Mouse (Mus musculus) midbrain, embryonic 10.5 days (tissue): ENCODE results near the gene Ttf2. TPM values are rescaled to one million over a fixed set of nuclear protein-coding genes. Genes with fewer than 3 reads are reported as not detected.
A peak's percentile ranks its signal among the peaks of the same experiment; 100 is the strongest.

Experiments
- DNase-seq: peaks from one replicate; pipeline ENCODE4 v3.0.0-alpha.2; 2017; ENCODE audit warnings: low spot score
- H3K27ac ChIP-seq: fragments of 300-500 bp; sonication (generic); replicated peaks from 2 replicates; pipeline ENCODE4 v1.5.1; 2016; ENCODE audit warnings: mild to moderate bottlenecking
- H3K27me3 ChIP-seq: fragments of 300-500 bp; sonication (generic); 2 replicates; pipeline ENCODE4 v1.6.1; 2016; ENCODE audit warnings: low read depth, mild to moderate bottlenecking; ENCODE audit not compliant: poor library complexity, severe bottlenecking
- H3K36me3 ChIP-seq: fragments of 300-500 bp; sonication (generic); 2 replicates; pipeline ENCODE4 v1.6.1; 2016; ENCODE audit warnings: mild to moderate bottlenecking, moderate library complexity
- H3K4me1 ChIP-seq: fragments of 300-500 bp; sonication (generic); 2 replicates; pipeline ENCODE4 v1.6.1; 2016
- H3K4me3 ChIP-seq: fragments of 300-500 bp; sonication (generic); 2 replicates; pipeline ENCODE4 v1.5.1; 2016; ENCODE audit warnings: mild to moderate bottlenecking, moderate library complexity
- H3K9me3 ChIP-seq: fragments of 300-500 bp; sonication (generic); replicated peaks from 2 replicates; pipeline ENCODE4 v1.6.1; 2016; ENCODE audit warnings: mild to moderate bottlenecking
- WGBS: fragments of 180-500 bp; shearing (Covaris S2); methylation state at CpG from one replicate; pipeline ENCODE4 v1.1.7; 2016; 5-methylcytosine and 5-hydroxymethylcytosine counted together
- polyA plus RNA-seq: library from polyadenylated mRNA; unstranded; fragments of >200 nt; fragmentation: Nextera tagmentation; extraction: Ambion mirVana; gene quantifications from 2 replicates; pipeline ENCODE4 v1.2.1, GENCODE M21; 2016

Gene Ttf2
- polyA plus RNA-seq, 1 experiment from 2014 or later, result 29.3 TPM

DNA sequence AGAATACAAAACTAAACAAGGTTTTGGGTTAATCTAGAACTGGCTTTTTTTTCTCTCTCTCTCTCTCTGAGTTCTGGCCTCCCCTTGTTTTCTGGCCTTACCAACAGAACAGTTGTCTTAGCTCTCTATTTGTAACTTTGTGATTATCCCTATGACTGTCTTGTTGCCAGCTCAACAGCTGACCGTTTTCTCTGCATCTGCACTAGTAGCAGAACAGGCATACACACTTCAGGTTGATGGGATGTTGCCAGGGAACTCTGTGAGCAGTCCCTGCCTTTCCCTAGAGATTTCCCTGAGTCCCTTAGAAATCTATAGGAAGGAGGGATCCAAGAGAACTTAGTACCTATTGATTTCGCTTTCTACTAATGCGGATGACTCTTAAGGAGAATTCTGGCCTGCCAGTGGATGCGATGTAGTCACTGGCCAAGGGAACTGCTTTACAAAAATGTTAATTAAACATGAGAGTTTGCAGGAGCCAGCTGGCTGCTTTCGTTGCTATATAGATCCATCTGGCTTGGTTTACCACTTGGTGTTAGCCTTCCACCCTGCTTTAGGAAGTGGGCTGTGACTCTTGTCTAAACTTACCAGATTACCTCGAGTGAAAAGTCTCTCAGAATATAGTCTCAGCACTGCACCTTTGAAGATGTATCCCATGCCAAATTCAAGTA lies 45.3 kb downstream of the Ttf2 start:
- WGBS, result 85% methylated on average over 6 of the region's 6 CpGs
- Histone ChIP-seq H3K4me3 (no peak overlapping the region), H3K27me3 (no peaks in the 10 kb centered on the region), H3K9me3 (no peaks in the 10 kb centered on the region), H3K36me3 (peaks cover 23% of the 10 kb centered on the region), H3K27ac (no peak overlapping the region), H3K4me1 (peaks cover 40% of the 10 kb centered on the region)
- no peak for DNase-seq

DNA sequence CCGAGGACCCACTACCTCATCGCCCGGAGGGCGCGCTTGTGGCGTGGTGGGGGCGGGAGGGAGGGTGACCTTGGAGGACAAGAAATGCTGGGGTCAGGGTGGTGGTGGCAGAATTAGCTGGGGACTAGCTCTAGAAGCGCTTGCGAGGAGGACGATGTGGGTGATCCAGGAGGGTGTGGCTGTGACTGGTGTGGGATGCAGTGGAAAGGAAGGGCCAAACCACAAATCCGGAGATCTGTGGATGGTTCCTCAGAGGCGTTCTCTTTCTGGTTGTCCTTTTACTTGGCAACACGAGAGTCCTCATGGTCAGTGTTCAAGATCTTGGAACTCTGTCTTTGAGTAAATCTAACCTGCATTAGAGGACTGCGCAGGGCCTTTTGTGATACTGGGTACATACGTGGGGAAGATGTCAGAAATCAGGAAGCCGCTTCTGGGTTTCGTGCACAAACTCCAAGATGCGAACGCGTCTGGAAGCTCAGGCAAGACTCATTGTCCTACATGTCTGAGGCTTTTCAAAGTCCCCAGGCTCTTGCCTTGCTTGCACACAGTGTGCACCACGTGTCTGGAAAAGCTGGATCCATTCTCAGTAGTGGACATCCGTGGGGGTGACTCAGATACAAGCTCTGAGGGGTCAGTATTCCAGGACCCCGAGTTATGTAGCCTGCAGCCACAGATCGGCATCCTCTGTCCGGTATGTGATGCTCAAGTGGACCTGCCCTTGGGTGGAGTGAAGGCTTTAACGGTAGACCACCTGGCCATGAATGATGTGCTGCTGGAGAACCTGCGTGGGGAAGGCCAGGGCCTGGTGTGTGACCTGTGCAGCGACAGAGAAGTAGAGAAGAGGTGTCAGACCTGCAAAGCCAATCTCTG lies 46.7 kb downstream of the Ttf2 start:
- Histone ChIP-seq H3K36me3 (peaks cover 9% of the 10 kb centered on the region), H3K4me3 (peak overlapping the region; percentile 70), H3K4me1 (peaks cover 40% of the 10 kb centered on the region), H3K27ac (peak overlapping the region; percentile 94), H3K27me3 (no peaks in the 10 kb centered on the region), H3K9me3 (no peaks in the 10 kb centered on the region)
- WGBS, result 41% methylated on average over 28 of the region's 28 CpGs
- no peak for DNase-seq

DNA sequence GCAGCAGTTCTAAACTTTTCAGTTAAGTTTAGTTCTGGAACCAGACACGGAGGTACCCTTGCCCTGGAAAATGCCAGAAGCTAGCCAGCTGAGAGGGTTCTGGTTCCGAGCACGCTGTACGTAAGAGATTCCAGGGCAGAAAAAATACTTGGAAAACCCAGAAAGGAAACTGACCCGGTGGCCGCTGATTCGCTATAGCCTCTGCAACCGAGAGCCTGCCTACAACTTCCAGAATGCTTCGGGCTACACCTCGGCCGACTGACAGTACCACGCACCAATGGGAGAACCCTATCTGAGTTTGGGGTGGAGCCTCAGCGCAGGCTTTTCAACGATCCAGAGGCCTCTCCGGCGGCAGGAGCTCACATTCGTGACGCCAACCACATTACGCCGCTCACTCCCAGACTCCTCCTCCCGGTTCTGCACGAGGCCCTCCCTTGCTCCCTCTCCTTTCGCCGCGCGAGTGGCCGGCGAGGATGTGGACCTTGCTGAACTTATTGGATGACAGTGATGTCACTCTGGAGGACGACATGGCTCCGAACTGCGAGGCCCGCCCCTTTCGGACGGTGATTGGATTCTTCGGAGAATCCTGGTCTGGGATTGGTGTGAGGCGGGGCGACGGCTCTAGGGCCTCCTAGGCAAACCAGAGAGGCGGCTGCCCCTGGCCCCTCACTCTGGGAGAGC lies 47.5 kb downstream of the Ttf2 start, which contains the start of gene Trim45:
Gene Trim45 (plus strand): TSS at position 378 of the 681 bp plus-strand sequence.
- Histone ChIP-seq H3K4me3 (peak within 1 kb of the TSS; percentile 70), H3K4me1 (peaks cover 39% of the 10 kb centered on the region), H3K27me3 (no peaks in the 10 kb centered on the region), H3K9me3 (no peaks in the 10 kb centered on the region), H3K36me3 (peaks cover 5% of the 10 kb centered on the region), H3K27ac (peak within 1 kb of the TSS; percentile 94)
- under 1% methylated on average over 39 of the region's 39 CpGs for WGBS
- DNase-seq, result peak; percentile 98

DNA sequence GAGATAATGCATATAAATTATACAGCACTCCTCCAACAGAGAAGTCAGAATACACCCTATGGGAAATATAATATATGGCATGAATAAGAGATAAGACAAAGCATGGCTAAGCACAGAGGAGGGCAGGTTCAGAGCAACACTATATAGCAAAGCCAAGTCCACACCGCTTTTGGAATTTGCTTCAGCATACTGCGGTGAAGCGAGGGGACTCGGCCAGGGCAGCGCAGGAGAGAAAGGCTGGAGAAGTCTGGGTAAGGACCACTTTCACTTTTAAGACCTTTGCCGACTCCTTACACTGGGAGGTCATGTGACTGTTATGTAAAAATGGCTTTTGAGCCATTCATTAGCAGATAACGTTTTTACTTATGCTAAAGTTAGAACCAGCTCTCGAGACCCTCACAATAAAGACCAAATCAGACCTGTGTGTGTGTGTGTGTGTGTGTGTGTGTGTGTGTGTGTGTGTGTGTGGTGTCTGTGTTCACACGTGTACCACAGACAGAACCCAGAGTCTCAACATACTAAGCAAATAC lies 48.8 kb downstream of the Ttf2 start:
- DNase-seq, result no peak
- H3K4me1 ChIP-seq, result peaks cover 30% of the 10 kb centered on the region
- no peak overlapping the region for H3K27ac ChIP-seq
- no peaks in the 10 kb centered on the region for H3K9me3 ChIP-seq
- 83% methylated on average over 9 of the region's 9 CpGs for WGBS
- H3K27me3 ChIP-seq, result no peaks in the 10 kb centered on the region
- no peak overlapping the region for H3K4me3 ChIP-seq
- peaks cover 5% of the 10 kb centered on the region for H3K36me3 ChIP-seq

DNA sequence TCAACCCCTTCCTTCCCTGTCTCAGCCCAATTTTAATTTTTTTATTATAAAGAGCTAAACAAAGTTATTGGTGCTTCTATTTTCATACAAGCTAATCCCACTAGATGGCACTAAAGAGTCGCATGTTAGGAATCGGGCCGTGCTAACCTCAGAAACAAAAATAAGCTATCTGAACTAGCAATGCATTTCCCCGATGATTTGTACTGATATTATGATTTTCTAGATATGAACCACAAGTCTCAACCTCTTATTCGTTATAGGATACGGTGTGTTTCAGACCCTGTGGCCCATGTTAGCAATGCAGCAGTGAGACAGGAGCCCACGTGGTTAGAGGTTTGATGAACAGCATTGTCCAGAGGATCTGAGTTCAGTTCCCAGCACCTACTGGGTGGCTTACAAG lies 52.6 kb downstream of the Ttf2 start:
- WGBS, result 28% methylated on average over 7 of the region's 7 CpGs

DNA sequence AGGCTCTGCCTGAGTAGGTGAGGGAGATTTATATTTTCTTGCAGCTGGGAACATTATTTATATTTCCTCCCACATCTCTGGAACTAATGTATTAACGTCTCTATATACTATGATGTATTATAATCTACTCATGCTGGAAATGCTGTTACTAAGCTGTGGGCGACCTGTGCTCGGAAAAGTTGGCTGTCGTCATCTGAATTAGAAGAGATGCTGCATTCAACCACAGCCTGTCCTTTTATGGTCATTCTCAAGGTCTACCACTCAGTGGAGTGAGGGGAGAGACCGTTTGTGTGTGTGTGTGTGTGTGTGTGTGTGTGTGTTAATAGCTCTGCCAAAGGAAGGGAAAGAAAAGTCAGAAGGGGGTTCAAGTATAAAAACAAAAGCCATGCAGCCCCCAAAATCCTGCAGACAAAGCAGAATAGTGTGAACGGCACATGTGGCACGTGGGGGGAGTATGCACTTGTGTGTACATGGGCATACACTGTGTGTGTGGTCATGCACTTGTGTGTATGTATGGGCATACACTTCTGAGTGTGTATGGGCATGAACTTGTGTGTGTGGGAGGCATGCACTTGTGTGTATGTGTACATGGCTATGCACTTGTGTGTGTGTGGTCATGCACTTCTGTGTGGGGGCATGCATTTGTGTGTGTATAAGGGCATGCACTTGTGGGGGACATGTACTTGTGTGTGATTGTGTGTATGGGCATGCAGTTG lies 57.8 kb downstream of the Ttf2 start:
- Histone ChIP-seq H3K4me1 (no peaks in the 10 kb centered on the region), H3K36me3 (no peaks in the 10 kb centered on the region), H3K9me3 (no peaks in the 10 kb centered on the region), H3K4me3 (no peak overlapping the region), H3K27me3 (no peaks in the 10 kb centered on the region), H3K27ac (no peak overlapping the region)
- 82% methylated on average over 7 of the region's 7 CpGs for WGBS
- no peak for DNase-seq

More for the DNA sequence above, 52.6 kb downstream of the Ttf2 start:
- no peaks in the 10 kb centered on the region for H3K36me3 ChIP-seq
- no peaks in the 10 kb centered on the region for H3K9me3 ChIP-seq
- H3K27me3 ChIP-seq, result no peaks in the 10 kb centered on the region
- H3K27ac ChIP-seq, result no peak overlapping the region
- DNase-seq, result no peak
- H3K4me3 ChIP-seq, result no peak overlapping the region
- H3K4me1 ChIP-seq, result peaks cover 4% of the 10 kb centered on the region

DNA sequence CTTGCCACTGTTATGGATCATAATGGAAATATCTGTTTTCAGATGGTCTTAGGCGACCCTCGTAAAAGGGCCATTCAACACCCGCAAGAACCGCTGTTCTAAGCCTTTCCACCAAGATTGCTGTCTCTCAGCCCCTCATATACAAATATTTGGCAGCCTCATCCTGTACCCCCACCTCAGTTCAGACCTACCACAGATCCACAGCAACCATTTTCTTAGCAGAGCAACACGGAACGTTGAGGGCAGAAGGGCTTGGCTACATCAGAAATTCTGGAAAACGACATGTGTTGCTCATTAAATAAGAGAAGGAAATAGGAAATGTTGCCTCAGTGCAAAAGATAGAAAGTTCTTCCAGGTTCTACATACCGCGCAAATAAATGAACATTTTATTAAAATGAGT lies 58.4 kb downstream of the Ttf2 start:
- WGBS, result 88% methylated on average over 9 of the region's 9 CpGs
- H3K27me3 ChIP-seq, result no peaks in the 10 kb centered on the region
- no peak for DNase-seq
- no peaks in the 10 kb centered on the region for H3K4me1 ChIP-seq
- H3K36me3 ChIP-seq, result no peaks in the 10 kb centered on the region
- no peak overlapping the region for H3K4me3 ChIP-seq
- no peak overlapping the region for H3K27ac ChIP-seq
- H3K9me3 ChIP-seq, result no peaks in the 10 kb centered on the region

DNA sequence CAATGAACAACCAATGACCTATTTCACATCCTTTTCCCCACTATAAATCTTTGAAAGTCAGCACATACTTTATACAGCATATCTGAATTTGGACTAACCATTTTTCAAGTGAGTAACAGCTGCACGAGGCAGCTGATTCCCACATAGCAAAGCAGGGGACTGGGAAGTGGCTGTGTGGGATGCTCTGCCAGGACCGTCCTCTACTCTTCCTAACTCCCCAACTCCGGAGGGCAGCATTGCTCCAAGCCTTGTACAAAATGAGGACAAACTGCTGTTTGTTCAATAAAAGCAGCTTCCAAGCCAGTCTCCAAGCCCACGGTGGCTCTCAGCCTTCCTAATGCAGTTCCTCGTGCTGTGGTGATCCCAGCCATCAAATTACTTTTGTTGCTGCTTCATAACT lies 58.8 kb downstream of the Ttf2 start:
- Histone ChIP-seq H3K9me3 (no peaks in the 10 kb centered on the region), H3K27ac (no peak overlapping the region), H3K36me3 (no peaks in the 10 kb centered on the region), H3K4me3 (no peak overlapping the region), H3K4me1 (no peaks in the 10 kb centered on the region), H3K27me3 (no peaks in the 10 kb centered on the region)
- no peak for DNase-seq
- 66% methylated on average over 5 of the region's 5 CpGs for WGBS

DNA sequence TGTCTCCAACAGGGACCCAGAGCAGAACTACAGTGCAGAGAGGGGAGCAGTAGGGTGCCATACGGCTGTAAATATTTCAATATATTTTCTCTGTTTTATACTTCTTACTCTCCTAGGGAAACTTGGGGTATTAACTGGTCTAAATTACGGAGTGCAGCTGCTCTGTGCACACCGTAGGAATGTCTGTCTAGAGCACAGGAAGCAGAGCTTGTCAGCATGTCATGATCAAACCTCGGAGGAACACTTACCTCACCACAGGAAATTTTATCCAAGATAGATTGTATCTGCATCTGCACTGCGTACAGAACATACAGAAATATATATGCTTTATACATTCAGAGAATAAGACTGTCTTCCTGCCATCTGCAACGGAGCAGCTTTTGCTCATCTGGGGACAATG lies 60.9 kb downstream of the Ttf2 start:
- WGBS, result 84% methylated on average over 6 of the region's 6 CpGs
- Histone ChIP-seq H3K36me3 (no peaks in the 10 kb centered on the region), H3K27me3 (no peaks in the 10 kb centered on the region), H3K4me3 (no peak overlapping the region), H3K9me3 (no peaks in the 10 kb centered on the region), H3K4me1 (no peaks in the 10 kb centered on the region), H3K27ac (no peak overlapping the region)
- no peak for DNase-seq

DNA sequence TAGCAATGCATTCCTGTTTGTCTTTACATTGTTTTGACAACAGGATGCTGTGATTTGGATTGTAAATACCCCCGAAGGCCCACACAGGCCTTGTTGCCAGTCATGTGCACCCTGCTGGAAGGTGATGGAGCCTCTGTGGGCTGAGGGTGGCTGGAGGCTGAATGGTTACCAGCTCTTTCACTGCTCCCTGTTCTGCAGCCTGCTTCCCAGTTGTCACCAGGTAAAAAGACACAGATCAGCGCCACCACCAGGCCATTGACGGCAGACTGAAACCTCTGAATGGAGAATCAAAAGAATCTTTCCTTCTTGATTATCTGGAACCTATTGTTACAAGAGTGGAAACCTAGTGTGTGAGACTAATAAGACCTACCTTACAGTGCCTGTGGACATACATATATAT lies 62.5 kb downstream of the Ttf2 start:
- H3K27ac ChIP-seq, result no peak overlapping the region
- H3K4me1 ChIP-seq, result no peaks in the 10 kb centered on the region
- no peaks in the 10 kb centered on the region for H3K36me3 ChIP-seq
- H3K4me3 ChIP-seq, result no peak overlapping the region
- no peaks in the 10 kb centered on the region for H3K9me3 ChIP-seq
- no peaks in the 10 kb centered on the region for H3K27me3 ChIP-seq
- DNase-seq, result no peak
- 40% methylated on average over 3 of the region's 3 CpGs for WGBS

DNA sequence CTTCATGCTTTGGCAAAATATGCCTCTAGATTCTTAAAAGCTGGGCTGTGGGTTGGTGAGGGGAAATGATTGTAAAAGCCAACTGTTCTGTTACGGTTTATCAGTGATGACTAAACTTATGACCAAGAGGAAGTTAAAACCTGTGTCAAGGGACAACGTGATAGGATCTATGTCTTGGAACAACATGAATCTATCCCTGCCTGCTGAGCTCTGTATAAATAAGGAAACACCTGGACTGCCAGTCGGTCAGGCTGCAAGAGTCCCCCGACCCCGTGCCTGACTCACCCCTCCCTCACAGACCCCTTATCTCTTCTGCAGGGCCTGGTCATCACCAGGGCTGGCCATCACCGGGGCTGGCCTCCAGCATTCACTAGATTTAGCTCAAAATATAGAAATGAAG lies 63.3 kb downstream of the Ttf2 start:
- Histone ChIP-seq H3K36me3 (no peaks in the 10 kb centered on the region), H3K27ac (no peak overlapping the region), H3K27me3 (no peaks in the 10 kb centered on the region), H3K9me3 (no peaks in the 10 kb centered on the region), H3K4me3 (no peak overlapping the region), H3K4me1 (no peaks in the 10 kb centered on the region)
- DNase-seq, result no peak
- 81% methylated on average over 6 of the region's 6 CpGs for WGBS

DNA sequence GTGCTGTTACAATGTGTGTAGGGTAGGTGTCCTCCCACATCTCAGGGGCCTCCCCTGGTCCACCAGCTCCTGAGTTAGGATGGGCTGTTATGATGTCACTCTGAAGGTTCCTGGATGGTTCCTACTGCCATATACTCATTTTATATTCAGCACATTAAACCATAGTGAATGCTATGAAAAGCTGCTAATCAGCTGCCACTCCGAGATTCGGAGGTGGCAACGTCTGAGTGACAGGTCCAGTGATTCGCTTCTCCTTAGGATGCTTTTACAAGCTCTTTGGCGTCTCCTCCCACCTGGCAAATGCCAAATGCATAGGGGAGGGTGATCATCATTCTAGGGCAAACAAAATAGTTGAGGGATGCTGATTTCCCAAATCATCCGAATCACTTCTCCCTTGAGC lies 74.0 kb downstream of the Ttf2 start:
- H3K27me3 ChIP-seq, result no peaks in the 10 kb centered on the region
- H3K4me3 ChIP-seq, result no peak overlapping the region
- no peak overlapping the region for H3K27ac ChIP-seq
- WGBS, result 84% methylated on average over 6 of the region's 6 CpGs
- no peak for DNase-seq
- H3K9me3 ChIP-seq, result no peaks in the 10 kb centered on the region
- H3K4me1 ChIP-seq, result no peaks in the 10 kb centered on the region
- no peaks in the 10 kb centered on the region for H3K36me3 ChIP-seq
